Mouse (Mus musculus) megakaryocyte, embryonic 14.5 days (primary cell): ENCODE data around the gene Bfar.

Experiments
- FLI1 ChIP-seq: IDR thresholded peaks from 2 replicates; pipeline ENCODE4 v1.6.1; 2012; ENCODE audit warnings: low read length, inconsistent platforms, mixed read lengths
- GATA1 ChIP-seq: IDR thresholded peaks from 3 replicates; pipeline ENCODE4 v1.6.1; 2012; ENCODE audit warnings: mixed read lengths, low read length, inconsistent platforms, borderline replicate concordance

DNA sequence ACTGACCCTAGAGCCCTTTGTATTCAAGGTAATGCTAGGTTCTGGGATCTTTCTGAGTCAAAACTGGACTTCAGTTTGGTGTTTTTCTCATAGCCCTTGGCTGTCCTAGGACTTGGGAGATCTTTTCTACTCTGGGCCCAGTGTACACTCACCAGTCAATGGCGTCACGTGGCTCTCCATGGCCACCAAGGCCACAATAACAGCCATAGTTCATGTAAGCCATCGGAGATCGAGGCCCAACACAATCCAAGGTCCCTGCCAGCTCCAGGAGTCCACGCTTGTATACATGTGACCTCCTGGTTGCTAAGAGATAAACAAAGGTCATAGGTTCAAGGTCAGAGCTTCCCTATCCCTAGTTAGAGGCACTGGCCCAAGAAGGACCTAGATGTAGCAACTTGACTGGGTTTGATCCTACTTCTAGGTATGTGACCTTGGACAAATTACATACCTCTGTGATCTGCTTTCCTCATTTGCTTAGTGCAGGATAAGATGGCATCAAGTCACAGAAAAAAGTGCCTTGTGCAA lies 56.2 kb downstream of the Bfar start:
- TF ChIP-seq GATA1: no peak
- no peak for TF ChIP-seq FLI1
